Mouse (Mus musculus) liver, postnatal 0 days (tissue): ENCODE results near the gene Knstrn. TPM values are rescaled to one million over a fixed set of nuclear protein-coding genes. Genes with fewer than 3 reads are reported as not detected.

ENCODE experiments used
- ATAC-seq: fragments of 200-750 bp; cut with Nextera tagmentation; 2 replicates; pipeline ENCODE4 v1.8.0; 2017; ENCODE audit warnings: mild to moderate bottlenecking, moderate library complexity
- DNase-seq: peaks from one replicate; pipeline ENCODE4 v3.0.0-alpha.2; 2016
- H3K27ac ChIP-seq: fragments of 300-500 bp; sonication (generic); 2 replicates; pipeline ENCODE4 v1.5.1; 2014; ENCODE audit warnings: antibody characterized with exemption, moderate library complexity, mild to moderate bottlenecking, low read depth
- H3K27me3 ChIP-seq: fragments of 300-500 bp; sonication (generic); 2 replicates; pipeline ENCODE4 v1.6.1; 2014; ENCODE audit warnings: low read length, control low read depth, mixed read lengths; ENCODE audit not compliant: insufficient read depth
- H3K36me3 ChIP-seq: fragments of 300-500 bp; sonication (generic); replicated peaks from 2 replicates; pipeline ENCODE4 v1.6.1; 2014; ENCODE audit warnings: mild to moderate bottlenecking, control low read depth, low read length, moderate library complexity, mixed read lengths; ENCODE audit not compliant: insufficient read depth
- H3K4me1 ChIP-seq: fragments of 300-500 bp; sonication (generic); 2 replicates; pipeline ENCODE4 v1.6.1; 2014; ENCODE audit warnings: antibody characterized with exemption, mild to moderate bottlenecking, control low read depth; ENCODE audit not compliant: insufficient read depth
- H3K4me2 ChIP-seq: fragments of 300-500 bp; sonication (generic); 2 replicates; pipeline ENCODE4 v1.6.1; 2014; ENCODE audit warnings: low read depth, mild to moderate bottlenecking, low read length, moderate library complexity, mixed read lengths
- H3K4me3 ChIP-seq: fragments of 300-500 bp; sonication (generic); 2 replicates; pipeline ENCODE4 v1.5.1; 2014; ENCODE audit warnings: low read depth, low read length
- H3K9ac ChIP-seq: fragments of 300-500 bp; sonication (generic); replicated peaks from 2 replicates; pipeline ENCODE4 v1.6.1; 2014; ENCODE audit warnings: mild to moderate bottlenecking, moderate library complexity
- H3K9me3 ChIP-seq: fragments of 300-500 bp; sonication (generic); 2 replicates; pipeline ENCODE4 v1.6.1; 2016; ENCODE audit warnings: mild to moderate bottlenecking, control low read depth, low read length, mixed read lengths
- CTCF ChIP-seq: sonication (generic); IDR thresholded peaks from 2 replicates; pipeline ENCODE4 v1.5.1; 2016; ENCODE audit warnings: antibody characterized with exemption, low read depth
- EP300 ChIP-seq: IDR thresholded peaks from 2 replicates; pipeline ENCODE4 v1.6.1; 2016; ENCODE audit warnings: antibody characterized with exemption, low read depth, mild to moderate bottlenecking
- WGBS: fragments of 180-500 bp; shearing (Covaris S2); extraction: QIAGEN DNeasy Blood & Tissue Kit; methylation state at CpG from one replicate; pipeline ENCODE4 v1.1.7; 2014; ENCODE audit not compliant: insufficient replicate concordance; 5-methylcytosine and 5-hydroxymethylcytosine counted together
- polyA plus RNA-seq: library from polyadenylated mRNA; unstranded; fragments of >200 nt; fragmentation: Nextera tagmentation; extraction: Ambion mirVana; gene quantifications from 2 replicates; pipeline ENCODE4 v1.2.1, GENCODE M21; 2015

Knstrn gene
- 28.8 and 31.4 TPM in 2 replicates for polyA plus RNA-seq

DNA sequence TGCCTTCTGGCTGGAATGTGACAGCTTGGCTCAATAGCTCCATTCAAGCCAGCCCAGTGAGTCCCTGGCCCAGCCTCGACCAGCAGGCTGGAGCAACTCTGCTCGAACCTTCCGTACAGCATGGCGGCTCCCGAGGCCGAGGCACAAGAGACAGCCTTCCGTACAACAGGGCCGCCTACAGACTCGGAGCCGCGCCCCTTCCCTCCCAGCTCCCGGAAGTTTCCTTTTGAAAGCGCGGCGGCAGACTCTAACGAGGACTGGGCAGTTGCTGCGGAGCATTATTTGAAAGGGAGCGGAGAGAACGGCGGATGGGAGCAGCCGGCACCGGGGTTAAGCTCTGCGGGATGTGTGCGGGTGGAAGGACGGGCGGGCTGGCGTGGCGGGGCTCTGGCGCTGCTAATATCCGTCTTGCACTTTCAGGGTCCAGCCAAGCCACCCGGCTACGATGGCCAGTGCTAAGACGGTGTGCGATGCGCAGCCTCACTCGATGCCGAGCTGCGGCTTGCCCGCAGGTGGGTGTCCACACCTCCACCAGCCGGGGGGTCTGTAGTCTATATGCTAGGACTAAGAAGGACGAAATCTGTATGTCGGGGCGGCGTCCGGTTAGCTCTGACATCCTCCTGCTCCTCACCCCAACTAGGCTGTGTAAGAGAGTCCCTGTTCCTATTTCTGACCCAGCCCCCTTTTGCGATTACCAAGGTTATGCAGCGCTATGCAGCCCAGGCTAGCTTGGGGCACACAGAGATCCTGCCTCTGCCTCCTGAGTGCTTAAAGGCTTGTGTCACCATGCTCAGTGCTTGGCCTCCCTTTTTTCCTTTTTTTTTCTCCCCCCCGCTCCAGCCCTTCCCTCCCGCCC, at the start of gene Knstrn:
Knstrn (plus strand) TSS at position 23 of the 856 bp plus-strand sequence.
- TF ChIP-seq CTCF, result peak; percentile 5; the same call in 1 of the 2 replicates
- TF ChIP-seq EP300, result no peak
- peaks cover 4% of the 10 kb centered on the region; the same call in 1 of the 2 replicates for H3K4me1 ChIP-seq
- peak within 1 kb of the TSS; percentile 66 for H3K27ac ChIP-seq
- peak within 1 kb of the TSS; percentile 80 for H3K9ac ChIP-seq
- H3K4me3 ChIP-seq, result peak within 1 kb of the TSS; percentile 92
- no peaks in the 10 kb centered on the region for H3K27me3 ChIP-seq
- ATAC-seq, result peak; percentile 97
- peak; percentile 93 for DNase-seq
- peaks cover 19% of the 10 kb centered on the region for H3K36me3 ChIP-seq
- peak within 1 kb of the TSS; percentile 89 for H3K4me2 ChIP-seq
- H3K9me3 ChIP-seq, result no peaks in the 10 kb centered on the region
- whole genome bisulfite sequencing, result under 1% methylated on average over 49 of the region's 49 CpGs

DNA sequence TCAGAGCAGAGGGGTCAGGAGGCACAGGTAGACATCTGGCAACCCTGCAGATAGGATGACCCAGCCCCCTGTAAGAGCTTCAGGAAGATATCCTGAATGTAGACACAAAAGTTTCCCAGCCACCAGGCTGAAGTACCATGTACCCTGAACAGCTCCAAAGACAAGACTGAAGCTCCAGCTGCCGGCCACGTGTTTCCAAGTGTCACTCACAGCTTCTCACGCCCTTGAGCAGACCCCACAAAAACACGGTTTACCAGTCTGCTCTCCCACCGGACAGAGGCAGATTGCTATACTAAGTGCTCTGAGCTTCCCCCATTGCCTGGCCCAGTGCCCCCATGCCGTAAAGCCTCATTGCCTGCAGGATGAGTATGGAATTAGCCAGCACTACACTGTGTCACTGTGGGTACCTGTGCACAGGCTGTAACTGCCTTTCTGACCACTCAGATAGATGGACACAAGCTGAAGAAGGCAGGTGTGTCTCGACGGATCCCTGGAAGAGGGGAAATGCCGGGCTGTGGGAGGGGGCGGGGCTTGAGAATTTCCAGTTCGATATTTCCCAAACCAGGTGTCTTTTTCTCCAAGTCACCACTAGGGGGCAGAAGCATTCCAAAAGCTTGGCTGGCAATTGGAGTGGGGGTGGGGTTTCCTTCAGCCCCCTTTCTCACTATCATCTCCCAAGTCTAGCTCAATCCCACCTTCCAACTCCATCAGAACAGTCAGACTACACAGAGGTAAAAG, 49.5 kb upstream of the Knstrn start:
- Histone ChIP-seq H3K4me3 (no peak overlapping the region), H3K27ac (peak overlapping the region; percentile 12; the same call in 1 of the 2 replicates), H3K4me2 (no peak overlapping the region), H3K4me1 (peaks cover 36% of the 10 kb centered on the region), H3K9ac (no peak overlapping the region), H3K27me3 (0 out of 2 replicates have a peak, but pooled peaks cover 9% of the 10 kb centered on the region), H3K9me3 (no peaks in the 10 kb centered on the region), H3K36me3 (no peaks in the 10 kb centered on the region)
- 30% methylated on average over 10 of the region's 11 CpGs for WGBS
- DNase-seq (peak; percentile 64), ATAC-seq (no peak)
- no peak for TF ChIP-seq EP300
- TF ChIP-seq CTCF, result peak; percentile 75

DNA sequence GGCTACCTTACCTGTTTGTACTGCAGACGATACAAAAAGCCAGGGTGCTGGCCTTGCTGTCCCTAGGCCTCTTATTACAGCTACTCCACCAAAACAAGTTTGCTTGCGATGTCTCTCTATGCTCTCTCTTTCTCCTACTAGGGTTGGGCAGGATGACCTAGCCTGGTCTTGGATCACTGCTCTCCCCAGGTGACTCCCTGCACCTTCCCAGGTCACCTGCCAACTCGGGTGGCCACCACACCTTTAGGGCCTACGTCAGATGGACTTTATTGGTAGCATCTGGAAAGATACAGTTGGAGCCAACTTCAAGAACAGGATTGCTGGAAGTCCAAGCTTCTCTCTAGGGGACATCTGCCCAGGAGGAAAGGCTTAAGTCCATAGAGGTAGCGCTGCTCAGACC, 48.9 kb upstream of the Knstrn start:
- no peaks in the 10 kb centered on the region for H3K36me3 ChIP-seq
- H3K9me3 ChIP-seq, result no peaks in the 10 kb centered on the region
- H3K4me1 ChIP-seq, result peaks cover 30% of the 10 kb centered on the region
- no peak for DNase-seq
- TF ChIP-seq CTCF (no peak), EP300 (no peak)
- H3K9ac ChIP-seq, result no peak overlapping the region
- H3K4me3 ChIP-seq, result no peak overlapping the region
- 0 out of 2 replicates have a peak, but pooled peaks cover 6% of the 10 kb centered on the region for H3K27me3 ChIP-seq
- H3K4me2 ChIP-seq, result no peak overlapping the region
- 79% methylated on average over 5 of the region's 5 CpGs for WGBS
- ATAC-seq, result no peak
- H3K27ac ChIP-seq, result no peak overlapping the region

DNA sequence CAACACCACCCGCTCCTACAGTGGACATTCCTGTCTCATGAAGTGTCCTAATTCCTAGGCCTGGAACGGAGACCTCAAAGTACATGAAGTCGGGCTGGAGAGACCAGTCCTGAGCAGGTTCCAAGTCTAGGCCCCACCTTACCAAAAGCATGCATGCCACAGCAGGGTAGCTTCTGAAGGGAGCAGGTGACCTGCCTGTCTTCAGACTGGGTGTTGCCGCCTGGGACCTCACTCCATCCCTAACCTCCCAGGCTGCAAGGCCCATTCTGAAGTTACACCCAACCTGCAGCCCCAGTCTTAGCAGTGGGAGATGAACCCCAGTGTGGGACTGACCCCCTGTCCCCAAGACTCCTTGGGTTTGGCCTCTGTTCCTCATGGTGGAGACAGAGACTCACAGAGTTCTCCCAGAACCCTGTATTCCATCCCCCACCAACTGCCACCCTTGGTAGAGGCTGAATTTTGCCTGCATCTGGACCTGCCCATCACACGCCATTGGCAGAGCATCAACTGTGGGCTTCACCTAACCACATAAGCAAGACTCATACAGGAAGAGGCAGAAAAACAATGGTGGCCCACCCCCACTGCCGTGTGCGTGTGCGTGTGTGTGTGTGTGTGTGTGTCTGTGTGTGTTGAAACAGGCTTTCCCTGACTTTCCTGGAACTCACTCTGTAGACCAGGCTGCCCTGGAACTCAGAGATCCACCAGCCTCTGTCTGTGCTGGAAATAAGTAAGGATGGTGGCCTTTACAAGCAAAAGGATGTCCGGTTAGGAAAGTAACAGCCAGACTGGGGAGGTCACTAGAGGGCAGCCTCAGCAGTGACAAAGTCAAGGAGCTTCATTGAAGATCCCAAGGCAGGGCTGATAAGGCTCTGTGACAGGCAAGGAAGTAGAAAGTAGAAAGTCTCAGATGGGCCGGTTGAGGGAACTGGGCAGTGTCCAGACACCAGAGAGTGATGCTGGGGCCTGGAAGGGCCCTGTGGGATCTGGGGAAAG, 47.5 kb upstream of the Knstrn start:
- DNase-seq (peak; percentile 23), ATAC-seq (no peak)
- Histone ChIP-seq H3K27ac (no peak overlapping the region), H3K9ac (no peak overlapping the region), H3K27me3 (0 out of 2 replicates have a peak, but pooled peaks cover 6% of the 10 kb centered on the region), H3K4me2 (no peak overlapping the region), H3K4me3 (no peak overlapping the region), H3K36me3 (no peaks in the 10 kb centered on the region), H3K4me1 (peaks cover 27% of the 10 kb centered on the region), H3K9me3 (no peaks in the 10 kb centered on the region)
- 57% methylated on average over 10 of the region's 10 CpGs for WGBS
- no peak for TF ChIP-seq EP300
- TF ChIP-seq CTCF, result peak; percentile 50

DNA sequence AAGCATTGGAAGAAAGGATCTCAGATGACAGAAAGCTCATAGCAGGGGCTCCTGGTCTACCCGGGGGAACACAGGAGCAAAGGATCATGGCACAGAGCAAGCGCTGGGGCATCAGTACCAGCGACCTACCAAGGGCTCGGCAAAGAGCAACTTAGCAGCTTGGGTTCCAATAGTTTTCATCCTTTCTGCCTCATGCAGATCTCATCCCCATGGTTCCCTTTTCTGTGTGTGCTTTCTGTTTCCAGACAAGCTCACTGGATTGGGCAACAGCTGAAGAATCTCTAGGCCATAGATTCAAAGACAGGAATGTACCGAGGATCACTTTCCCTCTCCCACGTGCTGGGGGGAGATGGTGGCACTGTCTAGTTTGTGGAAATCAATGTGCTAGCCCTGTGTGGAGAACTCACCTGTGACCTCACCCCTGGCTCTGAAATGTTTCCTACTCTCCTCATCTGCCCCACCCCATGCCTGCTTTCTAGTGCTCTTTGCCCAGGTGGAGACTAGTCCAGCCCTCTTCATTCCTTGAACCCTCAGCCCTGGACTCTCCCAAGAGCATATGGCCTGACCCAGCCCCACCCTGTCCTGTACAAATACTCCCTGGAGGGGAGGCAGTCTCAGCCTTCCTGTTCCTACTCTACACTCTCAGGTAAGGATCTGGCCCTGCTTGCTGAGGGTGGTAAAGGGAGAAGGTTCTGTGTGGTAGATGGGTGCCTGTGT, 41.5 kb upstream of the Knstrn start, which contains the start of gene Phgr1:
Phgr1 (plus strand) TSS at position 612 of the 717 bp plus-strand sequence.
- Histone ChIP-seq H3K36me3 (no peaks in the 10 kb centered on the region), H3K4me2 (no peak within 1 kb of the TSS), H3K4me3 (no peak within 1 kb of the TSS), H3K4me1 (no peaks in the 10 kb centered on the region), H3K27me3 (no peaks in the 10 kb centered on the region), H3K27ac (no peak within 1 kb of the TSS), H3K9ac (no peak within 1 kb of the TSS), H3K9me3 (no peaks in the 10 kb centered on the region)
- no peak for DNase-seq
- no peak for ATAC-seq
- no peak for TF ChIP-seq CTCF
- TF ChIP-seq EP300, result no peak
- WGBS, result 59% methylated on average over 6 of the region's 6 CpGs
